Mouse (Mus musculus) brain, embryonic 14.5 days (tissue): ENCODE measurements around the gene Ccdc83. TPM values are rescaled to one million over a fixed set of nuclear protein-coding genes. Genes with fewer than 3 reads are reported as not detected.

Source experiments
- DNase-seq: peaks from one replicate; pipeline ENCODE4 v3.0.0-alpha.2; 2011; ENCODE audit warnings: low read depth
- CTCF ChIP-seq: fragments of 200-500 bp; IDR thresholded peaks from 2 replicates; pipeline ENCODE4 v1.5.1; 2012; ENCODE audit warnings: inconsistent platforms, mild to moderate bottlenecking, moderate library complexity, borderline replicate concordance; ENCODE audit not compliant: insufficient read depth, insufficient read length; ENCODE audit errors: extremely low read depth
- POLR2A ChIP-seq: fragments of 200-500 bp; IDR thresholded peaks from 2 replicates; pipeline ENCODE4 v1.6.1; 2012; ENCODE audit warnings: mild to moderate bottlenecking, inconsistent platforms, borderline replicate concordance; ENCODE audit not compliant: poor library complexity, insufficient read depth, insufficient read length, severe bottlenecking; ENCODE audit errors: extremely low read depth
- polyA plus RNA-seq: library from polyadenylated mRNA; depleted of rRNA; stranded (reverse); fragments of >200 nt; gene quantifications from 2 replicates; pipeline ENCODE4 v1.2.3, GENCODE M21; 2012

Ccdc83 gene
- polyA plus RNA-seq, 1 experiment = not detected

GRCm38 (mm10) chr7:90281759-90282546 is 16.4 kb upstream of the Ccdc83 start:
- TF ChIP-seq POLR2A (no peak), CTCF (no peak)
- no peak for DNase-seq

- no peak for DNase-seq
- TF ChIP-seq POLR2A = no peak
- no peak for TF ChIP-seq CTCF
These were observed 15.3 kb upstream of the Ccdc83 start for GRCm38 (mm10) chr7:90280878-90281277.

GRCm38 (mm10) chr7:90280274-90280875 is 14.8 kb upstream of the Ccdc83 start:
- DNase-seq = no peak

GRCm38 (mm10) chr7:90279136-90279535 is 13.6 kb upstream of the Ccdc83 start:
- DNase-seq = no peak
- TF ChIP-seq CTCF (no peak), POLR2A (no peak)

More at GRCm38 (mm10) chr7:90280274-90280875, 14.8 kb upstream of the Ccdc83 start:
- peak; percentile 24; the same call in 1 of the 2 replicates for TF ChIP-seq CTCF
- TF ChIP-seq POLR2A = no peak

GRCm38 (mm10) chr7:90277769-90278168 is 12.2 kb upstream of the Ccdc83 start:
- no peak for DNase-seq
- TF ChIP-seq CTCF (no peak), POLR2A (no peak)

- TF ChIP-seq POLR2A (no peak), CTCF (no peak)
- no peak for DNase-seq
These were observed 11.7 kb upstream of the Ccdc83 start for GRCm38 (mm10) chr7:90277246-90277645.

GRCm38 (mm10) chr7:90274561-90275100 is 9.1 kb upstream of the Ccdc83 start:
- no peak for DNase-seq

GRCm38 (mm10) chr7:90270141-90270540 is 4.6 kb upstream of the Ccdc83 start:
- DNase-seq = no peak
- TF ChIP-seq CTCF = no peak
- TF ChIP-seq POLR2A = no peak

More at GRCm38 (mm10) chr7:90274561-90275100, 9.1 kb upstream of the Ccdc83 start:
- no peak for TF ChIP-seq CTCF
- TF ChIP-seq POLR2A = no peak

- peak; percentile 85 for DNase-seq
- TF ChIP-seq CTCF (no peak), POLR2A (no peak)
These were observed 3.5 kb downstream of the Ccdc83 start for GRCm38 (mm10) chr7:90261902-90262599.

- no peak for DNase-seq
- no peak for TF ChIP-seq CTCF
- no peak for TF ChIP-seq POLR2A
These were observed 5.7 kb downstream of the Ccdc83 start for GRCm38 (mm10) chr7:90259899-90260298.

GRCm38 (mm10) chr7:90258701-90259100 is 6.9 kb downstream of the Ccdc83 start:
- no peak for DNase-seq
- TF ChIP-seq CTCF (no peak), POLR2A (no peak)

- no peak for DNase-seq
- TF ChIP-seq POLR2A (no peak), CTCF (peak; percentile 27; the same call in 1 of the 2 replicates)
These were observed 12.6 kb downstream of the Ccdc83 start for GRCm38 (mm10) chr7:90252946-90253345.
